In genomic region chr2:145686017-145686416, GRCm38 (mm10) we compare ENCODE assay signal across 21 mouse cellular contexts. TPM values are rescaled to one million over a fixed set of nuclear protein-coding genes. Genes with fewer than 3 reads are reported as not detected.
A peak's percentile ranks its signal among the peaks of the same experiment; 100 is the strongest.
DNase-seq lines count a peak whose midpoint lies in the region; ATAC-seq and TF ChIP-seq lines count a peak whose summit lies in the region.
"Had no signal": no experiment of that assay in that cellular context is flagged by ENCODE, and none has a peak within 500 bp of the region (broad histone marks: within the 10 kb centered on the region; RNA-seq: fewer than 3 reads in every experiment).

No protein-coding gene starts in this region.

- no peaks in the 10 kb centered on the region for H3K36me3 ChIP-seq in liver, postnatal 0 days (replicated peaks; ENCODE audit: insufficient read depth, low read length)
- H3K36me3 ChIP-seq: forebrain, embryonic 10.5 days; heart, embryonic 10.5 days; hindbrain, embryonic 12.5 days; hindbrain, embryonic 15.5 days had no signal

- DNase-seq in kidney, adult 9 months: peak; percentile 43
- no peak for DNase-seq in kidney, postnatal 4 days
- DNase-seq in liver, postnatal 0 days: no peak
- no peak for DNase-seq in liver
- peak; percentile 43 for DNase-seq in large intestine, adult 2 months (ENCODE audit: low read depth, low spot score)
- no peak for DNase-seq in natural killer cell, adult 2 months (ENCODE audit: low spot score in 2 of 2)
- DNase-seq: adrenal gland, postnatal 10 days; adrenal gland, postnatal 36 days; cerebellum, adult 18-20 months; cerebellum, adult 9-10 months; cerebellum, postnatal 14 days; gastrocnemius, postnatal 10 days; gastrocnemius, postnatal 36 days; heart, adult 2 months had no signal

- H3K27ac ChIP-seq in liver, postnatal 0 days (ENCODE audit: low read depth): no peak overlapping the region
- H3K27ac ChIP-seq: forebrain, embryonic 10.5 days; forebrain, embryonic 13.5 days; heart, adult 2 months; heart, embryonic 10.5 days; hindbrain, embryonic 12.5 days; hindbrain, embryonic 15.5 days had no signal

- TF ChIP-seq CTCF in liver, postnatal 0 days (IDR thresholded peaks at IDR 0.05; ENCODE audit: low read depth): no peak

- H3K4me3 ChIP-seq in liver, postnatal 0 days (ENCODE audit: low read depth, low read length): no peak overlapping the region
- H3K4me3 ChIP-seq: forebrain, embryonic 10.5 days; forebrain, embryonic 13.5 days; heart, adult 2 months; heart, embryonic 10.5 days; hindbrain, embryonic 12.5 days; hindbrain, embryonic 15.5 days had no signal

- TF ChIP-seq EP300 in liver, postnatal 0 days (IDR thresholded peaks at IDR 0.05; ENCODE audit: low read depth): no peak

- no peaks in the 10 kb centered on the region for H3K9me3 ChIP-seq in liver, postnatal 0 days (ENCODE audit: low read length)
- H3K9me3 ChIP-seq: forebrain, embryonic 10.5 days; forebrain, embryonic 13.5 days; heart, embryonic 10.5 days; hindbrain, embryonic 12.5 days; hindbrain, embryonic 15.5 days had no signal

- H3K27me3 ChIP-seq in liver, postnatal 0 days (ENCODE audit: insufficient read depth, low read length): no peaks in the 10 kb centered on the region
- H3K27me3 ChIP-seq: forebrain, embryonic 13.5 days; hindbrain, embryonic 12.5 days; hindbrain, embryonic 15.5 days had no signal

- WGBS in liver, postnatal 0 days (ENCODE audit: insufficient replicate concordance): 71% methylated on average over 4 of the region's 4 CpGs
- WGBS in large intestine, adult 2 months: 72% methylated on average over 4 of the region's 4 CpGs

- H3K9ac ChIP-seq in liver, postnatal 0 days (replicated peaks): no peak overlapping the region
- H3K9ac ChIP-seq: forebrain, embryonic 13.5 days; hindbrain, embryonic 12.5 days; hindbrain, embryonic 15.5 days had no signal

- no peak overlapping the region for H3K4me2 ChIP-seq in liver, postnatal 0 days (ENCODE audit: low read depth, low read length)
- H3K4me2 ChIP-seq: forebrain, embryonic 13.5 days; hindbrain, embryonic 12.5 days; hindbrain, embryonic 15.5 days had no signal

- H3K4me1 ChIP-seq in liver, postnatal 0 days (ENCODE audit: insufficient read depth): peaks cover 10% of the 10 kb centered on the region; the same call in 1 of the 2 replicates

- ATAC-seq in liver, postnatal 0 days: peak; percentile 88
- ATAC-seq: CD4-positive, CD25-positive, alpha-beta regulatory T cell, adult 4 months; forebrain, embryonic 13.5 days; forebrain, embryonic 16.5 days had no signal

RNA-seq across cellular contexts. Expression of gene Rin2, which starts 11.0 kb away (rescaled TPM):
- 3.8 and 5.0 TPM in 2 replicates for polyA plus RNA-seq in liver, postnatal 0 days (2015; fragmentation: Nextera tagmentation; extraction: Ambion mirVana)
- 7.5 and 9.5 TPM in 2 replicates for polyA plus RNA-seq in large intestine, adult 2 months (2012; rRNA removed)

Comparison
In these comparisons a context has a peak if more than half of its experiments do, and no peak if none do; other contexts are left out.
1. DNase-seq: peak in kidney, adult 9 months (single experiment) and large intestine, adult 2 months (single experiment); none in kidney, postnatal 4 days (0 of 2), liver, postnatal 0 days (single experiment), liver (single experiment) and natural killer cell, adult 2 months (0 of 2).